Mouse (Mus musculus) embryonic fibroblast, embryonic 13.5 days (primary cell): ENCODE measurements around the gene Vangl1.
A peak's percentile ranks its signal among the peaks of the same experiment; 100 is the strongest.

Experiments used
- CTCF ChIP-seq: IDR thresholded peaks from 2 replicates; pipeline ENCODE4 v1.5.1; 2011; ENCODE audit warnings: mild to moderate bottlenecking, control low read depth, low read length, moderate library complexity, borderline replicate concordance; ENCODE audit not compliant: insufficient read depth
- POLR2A ChIP-seq: IDR thresholded peaks from 2 replicates; pipeline ENCODE4 v1.6.1; 2011; ENCODE audit warnings: low read depth, mild to moderate bottlenecking, control low read depth, low read length, moderate library complexity

DNA sequence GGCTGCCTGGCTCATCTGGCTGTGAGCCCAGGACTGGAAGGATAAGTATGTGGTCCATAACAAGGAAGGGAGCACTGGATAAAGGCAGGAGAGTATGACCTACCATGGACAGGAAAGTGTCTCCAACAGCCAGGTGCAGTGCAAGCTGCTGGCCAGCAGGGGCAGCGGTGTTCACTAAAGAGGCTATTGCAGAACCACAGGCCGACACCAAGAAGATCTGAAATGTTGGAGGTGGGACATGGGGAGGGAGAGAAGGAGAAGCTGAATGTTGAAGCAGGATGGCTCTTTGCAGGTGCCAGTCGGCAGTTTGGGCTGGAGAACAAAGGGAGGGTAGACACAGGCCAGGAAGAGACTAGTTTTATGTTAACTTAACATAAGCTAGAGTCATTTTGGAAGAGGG is 6.3 kb upstream of the Vangl1 start:
- TF ChIP-seq CTCF (peak; percentile 47; the same call in 1 of the 2 replicates), POLR2A (no peak)
